Comparison of ENCODE assay signal across 17 mouse cellular contexts in the genomic region with DNA sequence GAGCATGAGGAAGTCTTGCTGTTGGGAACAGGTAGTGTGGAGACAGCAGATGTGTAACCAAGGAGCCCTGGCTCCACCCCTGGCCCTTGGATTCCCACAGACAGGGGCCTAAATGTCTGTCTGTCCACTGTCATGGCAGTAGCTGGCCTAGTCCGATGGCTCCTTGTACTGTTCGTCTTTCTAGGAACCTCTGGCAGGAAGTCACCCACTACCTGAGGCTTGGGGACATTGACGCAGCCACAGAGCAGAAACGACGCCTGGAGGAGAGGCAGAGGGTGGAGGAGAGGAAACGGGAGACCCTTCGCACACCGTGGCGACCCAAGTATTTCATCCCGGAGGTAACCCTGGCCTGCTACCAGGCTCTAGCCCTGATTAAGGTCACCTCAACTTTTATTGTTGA.
"Had no signal": no experiment of that assay in that cellular context is flagged by ENCODE, and none has a peak within 500 bp of the region (broad histone marks: within the 10 kb centered on the region; RNA-seq: fewer than 3 reads in every experiment).

No protein-coding gene starts in this region.

- ATAC-seq: intestine, embryonic 16.5 days; midbrain, embryonic 13.5 days had no signal

- H3K36me3 ChIP-seq: liver, embryonic 13.5 days; midbrain, embryonic 13.5 days; neural tube, embryonic 15.5 days; stomach, embryonic 15.5 days had no signal

- H3K27me3 ChIP-seq: liver, embryonic 13.5 days; midbrain, embryonic 13.5 days; neural tube, embryonic 12.5 days; neural tube, embryonic 15.5 days; stomach, embryonic 15.5 days had no signal

- H3K9me3 ChIP-seq: liver, embryonic 13.5 days; midbrain, embryonic 13.5 days; neural tube, embryonic 12.5 days; neural tube, embryonic 15.5 days; stomach, embryonic 15.5 days had no signal

- DNase-seq: kidney, adult 2 months; kidney, postnatal 14 days; layer of hippocampus, adult 9-11 months; liver, embryonic 13.5 days; lung, adult 2 months; lung, postnatal 14 days; lung, postnatal 4 days; right cerebral cortex, postnatal 14 days; right cerebral cortex, postnatal 4 days; spleen, adult 18-20 months; thymus, postnatal 36 days had no signal

- H3K4me2 ChIP-seq: liver, embryonic 13.5 days; midbrain, embryonic 13.5 days; neural tube, embryonic 12.5 days; neural tube, embryonic 15.5 days; stomach, embryonic 15.5 days had no signal

- H3K27ac ChIP-seq: layer of hippocampus, adult 2 months; liver, embryonic 13.5 days; midbrain, embryonic 13.5 days; neural tube, embryonic 12.5 days; neural tube, embryonic 15.5 days; stomach, embryonic 15.5 days had no signal

- H3K4me1 ChIP-seq: liver, embryonic 13.5 days; neural tube, embryonic 15.5 days; stomach, embryonic 15.5 days had no signal

- H3K4me3 ChIP-seq: layer of hippocampus, adult 2 months; liver, embryonic 13.5 days; midbrain, embryonic 13.5 days; neural tube, embryonic 12.5 days; neural tube, embryonic 15.5 days; stomach, embryonic 15.5 days had no signal

- H3K9ac ChIP-seq: liver, embryonic 13.5 days; midbrain, embryonic 13.5 days; neural tube, embryonic 12.5 days; neural tube, embryonic 15.5 days; stomach, embryonic 15.5 days had no signal
